Mouse (Mus musculus) heart, embryonic 14.5 days (tissue): ENCODE measurements around the gene Resp18. TPM values are rescaled to one million over a fixed set of nuclear protein-coding genes. Genes with fewer than 3 reads are reported as not detected.

Experiments
- ATAC-seq: fragments of 200-750 bp; cut with Nextera tagmentation; 2 replicates; pipeline ENCODE4 v1.8.0; 2017; ENCODE audit warnings: low read depth, moderate TSS enrichment; ENCODE audit not compliant: insufficient number of reproducible peaks, insufficient read depth, low FRiP score
- H3K27ac ChIP-seq, 2 experiments: fragments of 200-500 bp in 1 of 2; fragments of 300-500 bp in 1 of 2; sonication (generic) in 1 of 2; replicated peaks in 1 of 2; 2 replicates each; pipeline ENCODE4 v1.5.1; 2012 to 2014; ENCODE audit warnings: low read depth in 2 of 2, low read length in 2 of 2, control low read depth in 1 of 2, mild to moderate bottlenecking in 1 of 2, mixed read lengths in 1 of 2; ENCODE audit not compliant: control insufficient read depth in 1 of 2, insufficient read depth in 1 of 2
- H3K27me3 ChIP-seq: fragments of 300-500 bp; sonication (generic); 2 replicates; pipeline ENCODE4 v1.6.1; 2014; ENCODE audit warnings: mild to moderate bottlenecking, low read length, control low read depth; ENCODE audit not compliant: control insufficient read depth, insufficient read depth
- H3K36me3 ChIP-seq: fragments of 300-500 bp; sonication (generic); 2 replicates; pipeline ENCODE4 v1.6.1; 2014; ENCODE audit warnings: mild to moderate bottlenecking, control low read depth, low read length, mixed read lengths; ENCODE audit not compliant: control insufficient read depth, insufficient read depth
- H3K4me1 ChIP-seq, 2 experiments: fragments of 200-500 bp in 1 of 2; fragments of 300-500 bp in 1 of 2; sonication (generic) in 1 of 2; 2 replicates each; pipeline ENCODE4 v1.6.1; 2012 to 2014; ENCODE audit warnings: low read length in 2 of 2, control low read depth in 1 of 2, mixed read lengths in 1 of 2; ENCODE audit not compliant: control insufficient read depth in 2 of 2, insufficient read depth in 2 of 2
- H3K4me2 ChIP-seq: fragments of 300-500 bp; sonication (generic); 2 replicates; pipeline ENCODE4 v1.6.1; 2014; ENCODE audit warnings: mild to moderate bottlenecking, low read length
- H3K4me3 ChIP-seq, 2 experiments: fragments of 200-500 bp in 1 of 2; fragments of 300-500 bp in 1 of 2; sonication (generic) in 1 of 2; 2 replicates each; pipeline ENCODE4 v1.5.1; 2012 to 2014; ENCODE audit warnings: low read length in 2 of 2, mild to moderate bottlenecking in 2 of 2, control low read depth in 1 of 2, low read depth in 1 of 2, moderate library complexity in 1 of 2; ENCODE audit not compliant: control insufficient read depth in 1 of 2, insufficient read depth in 1 of 2
- H3K9ac ChIP-seq: fragments of 300-500 bp; sonication (generic); 2 replicates; pipeline ENCODE4 v1.6.1; 2014; ENCODE audit warnings: mild to moderate bottlenecking, low read length
- H3K9me3 ChIP-seq: fragments of 300-500 bp; sonication (generic); 2 replicates; pipeline ENCODE4 v1.6.1; 2016; ENCODE audit warnings: low read length, control low read depth; ENCODE audit not compliant: control insufficient read depth
- WGBS: fragments of 180-500 bp; shearing (Covaris S2); extraction: QIAGEN DNeasy Blood & Tissue Kit; methylation state at CpG from one replicate; pipeline ENCODE4 v1.1.7; 2014; 5-methylcytosine and 5-hydroxymethylcytosine counted together
- polyA plus RNA-seq: library from polyadenylated mRNA; unstranded; fragments of >200 nt; fragmentation: Nextera tagmentation; extraction: Ambion mirVana; gene quantifications from 2 replicates; pipeline ENCODE4 v1.2.1, GENCODE M21; 2014

Gene Resp18
- polyA plus RNA-seq, 1 experiment from 2014 or later: 0.53 TPM

- no peak for ATAC-seq
- Histone ChIP-seq H3K27ac (no peak overlapping the region), H3K36me3 (no peaks in the 10 kb centered on the region), H3K9me3 (no peaks in the 10 kb centered on the region), H3K4me1 (peaks cover 8 to 20% of the 10 kb centered on the region in 2 experiments), H3K9ac (no peak overlapping the region), H3K27me3 (no peaks in the 10 kb centered on the region), H3K4me3 (no peak overlapping the region), H3K4me2 (no peak overlapping the region)
- 61% methylated on average over 4 of the region's 4 CpGs for WGBS
Observed at GRCm38 (mm10) chr1:75231224-75231623, 47.0 kb downstream of the Resp18 start.

GRCm38 (mm10) chr1:75230335-75230994, 47.8 kb downstream of the Resp18 start:
- no peaks in the 10 kb centered on the region for H3K27me3 ChIP-seq
- H3K4me2 ChIP-seq: no peak overlapping the region
- H3K9me3 ChIP-seq: no peaks in the 10 kb centered on the region
- no peak for ATAC-seq
- no peak overlapping the region for H3K27ac ChIP-seq
- H3K36me3 ChIP-seq: no peaks in the 10 kb centered on the region
- peaks cover 6 to 14% of the 10 kb centered on the region in 2 experiments for H3K4me1 ChIP-seq
- no peak overlapping the region for H3K4me3 ChIP-seq
- 70% methylated on average over 7 of the region's 7 CpGs for WGBS
- H3K9ac ChIP-seq: no peak overlapping the region

DNA sequence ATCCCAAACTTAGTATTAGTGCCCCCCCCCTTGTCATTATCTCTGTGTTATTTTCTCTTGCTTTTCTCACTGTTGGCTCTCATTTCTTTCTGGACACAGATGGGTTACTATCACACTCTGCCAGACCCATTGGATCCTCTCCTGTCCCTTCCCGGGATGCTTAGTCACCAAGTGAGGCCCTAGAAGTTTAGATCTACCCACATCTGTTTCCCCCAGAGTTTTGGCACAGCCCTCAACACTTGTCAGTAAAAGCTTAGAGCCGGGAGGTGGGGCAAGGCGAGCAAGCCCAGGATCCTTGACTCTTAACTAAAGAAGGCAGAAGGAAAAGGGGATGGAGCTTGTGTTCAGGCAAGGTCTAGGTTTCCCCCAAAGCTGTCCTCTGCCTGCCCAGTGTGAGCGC, 49.1 kb downstream of the Resp18 start:
- no peak overlapping the region for H3K4me2 ChIP-seq
- H3K36me3 ChIP-seq: no peaks in the 10 kb centered on the region
- no peaks in the 10 kb centered on the region for H3K9me3 ChIP-seq
- peaks cover 3% of the 10 kb centered on the region in 2 experiments; a peak in 2 of 4 replicates for H3K4me1 ChIP-seq
- H3K27me3 ChIP-seq: no peaks in the 10 kb centered on the region
- no peak overlapping the region for H3K27ac ChIP-seq
- no peak overlapping the region for H3K9ac ChIP-seq
- ATAC-seq: no peak
- WGBS: 56% methylated on average over 4 of the region's 4 CpGs
- no peak overlapping the region for H3K4me3 ChIP-seq

- no peak overlapping the region for H3K4me2 ChIP-seq
- peaks cover 3% of the 10 kb centered on the region in 2 experiments; a peak in 2 of 4 replicates for H3K4me1 ChIP-seq
- ATAC-seq: no peak
- H3K9me3 ChIP-seq: no peaks in the 10 kb centered on the region
- H3K27ac ChIP-seq: peak overlapping the region in 1 of 2 experiments; percentile 57; a peak in 2 of 4 replicates
- no peak overlapping the region for H3K9ac ChIP-seq
- 61% methylated on average over 1 of the region's 1 CpGs for WGBS
- no peaks in the 10 kb centered on the region for H3K36me3 ChIP-seq
- H3K27me3 ChIP-seq: no peaks in the 10 kb centered on the region
- no peak overlapping the region for H3K4me3 ChIP-seq
Observed at GRCm38 (mm10) chr1:75227653-75228052, 50.6 kb downstream of the Resp18 start.

GRCm38 (mm10) chr1:75226138-75226537, 52.1 kb downstream of the Resp18 start:
- ATAC-seq: no peak
- WGBS: 51% methylated on average over 2 of the region's 2 CpGs
- no peak overlapping the region for H3K4me2 ChIP-seq

DNA sequence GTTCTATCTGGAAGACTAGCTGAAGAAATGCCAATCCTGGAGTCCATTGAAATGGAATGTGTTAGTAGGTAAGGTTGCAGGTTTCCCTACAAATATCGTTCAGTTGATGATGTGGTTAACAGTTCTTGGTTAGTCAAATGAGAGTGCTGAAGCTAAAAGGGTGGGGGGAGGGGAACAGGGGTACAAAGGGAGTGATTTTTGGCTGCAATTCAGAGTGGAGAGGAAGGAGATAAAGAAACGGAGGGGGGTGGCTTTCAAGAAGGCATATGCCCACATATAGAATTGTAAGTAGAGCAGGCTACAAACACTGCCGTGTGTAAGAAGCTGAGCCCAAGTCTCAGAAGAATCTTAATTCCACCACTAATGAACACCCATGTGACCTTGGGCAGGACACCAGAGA, 52.7 kb downstream of the Resp18 start:
- Histone ChIP-seq H3K9me3 (no peaks in the 10 kb centered on the region), H3K27ac (no peak overlapping the region), H3K4me3 (no peak overlapping the region), H3K36me3 (no peaks in the 10 kb centered on the region), H3K27me3 (peaks cover 12% of the 10 kb centered on the region), H3K4me1 (peaks cover 3% of the 10 kb centered on the region in 2 experiments; a peak in 2 of 4 replicates), H3K4me2 (no peak overlapping the region), H3K9ac (no peak overlapping the region)
- ATAC-seq: no peak
- 33% methylated on average over 3 of the region's 3 CpGs for WGBS

More at GRCm38 (mm10) chr1:75226138-75226537, 52.1 kb downstream of the Resp18 start:
- Histone ChIP-seq H3K27ac (no peak overlapping the region), H3K4me3 (no peak overlapping the region), H3K36me3 (no peaks in the 10 kb centered on the region), H3K4me1 (peaks cover 3% of the 10 kb centered on the region in 2 experiments; a peak in 2 of 4 replicates), H3K9me3 (no peaks in the 10 kb centered on the region), H3K9ac (no peak overlapping the region), H3K27me3 (peaks cover 6% of the 10 kb centered on the region)

DNA sequence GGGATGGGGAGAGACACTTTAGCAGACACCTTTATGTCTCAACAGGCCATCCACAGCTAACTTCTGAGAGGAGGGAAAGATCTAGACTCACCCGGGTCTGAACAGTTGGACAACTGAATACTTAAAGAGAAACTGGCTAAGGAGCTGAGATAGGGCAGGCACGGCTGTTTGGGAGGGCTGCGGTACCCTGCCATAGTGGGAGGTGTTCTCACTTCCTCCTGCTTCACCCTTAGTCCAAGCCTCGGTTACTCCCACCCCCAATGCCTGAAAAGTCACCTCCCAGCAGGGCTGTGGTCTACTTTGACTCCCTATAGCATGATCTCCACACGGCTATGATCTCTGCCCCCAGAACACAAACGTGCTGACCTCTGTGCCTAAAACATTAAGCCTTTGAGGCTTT, 54.7 kb downstream of the Resp18 start:
- no peak overlapping the region for H3K4me2 ChIP-seq
- H3K9ac ChIP-seq: no peak overlapping the region
- no peak overlapping the region for H3K4me3 ChIP-seq
- no peak overlapping the region for H3K27ac ChIP-seq
- no peaks in the 10 kb centered on the region for H3K36me3 ChIP-seq
- no peak for ATAC-seq
- no peaks in the 10 kb centered on the region for H3K9me3 ChIP-seq
- WGBS: 58% methylated on average over 6 of the region's 6 CpGs
- peaks cover 7 to 9% of the 10 kb centered on the region in 2 experiments; a peak in 3 of 4 replicates for H3K4me1 ChIP-seq
- H3K27me3 ChIP-seq: peaks cover 24% of the 10 kb centered on the region

DNA sequence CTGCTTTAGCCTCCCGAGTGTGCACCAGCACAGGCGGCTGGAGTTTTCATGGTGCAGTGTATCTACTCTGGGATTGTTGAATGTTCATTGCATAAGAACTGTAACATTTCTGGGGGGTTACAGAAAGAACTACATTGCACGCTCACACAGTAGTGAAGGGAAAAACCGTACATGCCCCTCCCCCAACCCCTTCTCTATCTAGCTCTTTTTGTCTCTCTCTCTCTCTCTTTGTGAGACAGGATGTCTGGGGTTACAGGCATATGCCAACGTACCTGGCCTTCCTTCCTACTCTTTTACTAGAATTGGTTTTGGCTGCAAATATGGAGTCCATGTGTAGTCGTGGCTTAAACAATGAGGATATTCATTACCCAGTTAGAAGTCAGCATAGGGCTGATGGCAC, 55.3 kb downstream of the Resp18 start:
- Histone ChIP-seq H3K4me2 (no peak overlapping the region), H3K36me3 (no peaks in the 10 kb centered on the region), H3K9me3 (no peaks in the 10 kb centered on the region), H3K27me3 (peaks cover 26% of the 10 kb centered on the region), H3K4me3 (no peak overlapping the region), H3K9ac (no peak overlapping the region), H3K27ac (no peak overlapping the region), H3K4me1 (peaks cover 7 to 13% of the 10 kb centered on the region in 2 experiments)
- WGBS: 69% methylated on average over 6 of the region's 6 CpGs
- no peak for ATAC-seq
